Mouse (Mus musculus): Measurements from ENCODE around the gene Slc16a7. TPM values are rescaled to one million over a fixed set of nuclear protein-coding genes. Genes with fewer than 3 reads are reported as not detected.

Slc16a7 gene
- polyA plus RNA-seq, 1 experiment, result 3.5 TPM

DNA sequence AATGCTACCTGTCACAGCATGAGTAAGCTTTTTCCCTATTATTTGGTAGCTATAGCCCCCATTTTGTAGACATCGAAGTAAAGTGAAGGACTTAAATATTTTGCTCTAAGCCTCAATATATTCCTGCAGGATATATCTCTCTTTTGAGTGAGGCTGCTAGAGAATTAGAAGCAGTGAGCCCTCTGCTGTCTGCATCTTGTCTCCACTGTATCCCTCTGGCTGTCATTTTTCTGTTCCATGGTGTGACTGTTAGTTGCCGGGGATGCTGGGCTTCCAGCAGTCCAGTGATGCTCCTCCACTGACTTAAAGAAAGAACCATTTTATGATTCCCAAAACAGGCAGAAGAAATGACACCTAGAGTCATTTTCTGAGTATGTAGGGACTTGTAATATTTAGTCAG is 78.4 kb downstream of the Slc16a7 start:
- no peak for TF ChIP-seq CTCF (IDR thresholded peaks at IDR 0.05; ENCODE audit: control insufficient read depth, insufficient read depth, low read length)
- no peak for TF ChIP-seq POLR2A (IDR thresholded peaks at IDR 0.05; ENCODE audit: borderline replicate concordance, control insufficient read depth, low read depth, low read length)
- WGBS, result 94% methylated on average over 2 of the region's 2 CpGs
- no peak overlapping the region for H3K27ac ChIP-seq (ENCODE audit: control insufficient read depth, insufficient read depth, low read depth, low read length, poor library complexity)
- no peak overlapping the region for H3K4me3 ChIP-seq (replicated peaks; ENCODE audit: control insufficient read depth, low read depth, low read length)
- H3K4me1 ChIP-seq (ENCODE audit: control insufficient read depth, insufficient read depth, low read length), result no peaks in the 10 kb centered on the region

DNA sequence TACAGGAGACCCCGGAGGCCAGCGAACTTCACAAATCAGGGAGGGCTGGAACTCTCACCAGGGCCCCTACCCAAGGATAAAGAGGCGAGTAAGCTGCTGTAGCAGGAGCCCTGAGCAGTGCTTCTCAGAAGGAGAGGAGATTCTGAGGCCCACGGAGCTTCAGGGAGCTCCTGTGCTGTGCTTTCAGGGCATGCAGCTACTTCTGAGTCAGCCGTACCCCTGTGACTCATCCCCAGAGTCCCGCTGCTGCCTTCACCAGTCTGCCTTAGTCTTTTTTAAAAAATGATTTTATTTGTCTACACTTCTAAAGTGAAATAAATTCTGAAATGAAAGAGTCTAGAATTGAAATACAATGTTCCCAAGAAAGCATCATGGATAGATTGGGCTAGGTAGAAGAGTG is 91.2 kb downstream of the Slc16a7 start:
- no peak overlapping the region for H3K4me3 ChIP-seq (replicated peaks; ENCODE audit: control insufficient read depth, low read depth, low read length)
- TF ChIP-seq CTCF (IDR thresholded peaks at IDR 0.05; ENCODE audit: control insufficient read depth, insufficient read depth, low read length), result no peak
- no peak for TF ChIP-seq POLR2A (IDR thresholded peaks at IDR 0.05; ENCODE audit: borderline replicate concordance, control insufficient read depth, low read depth, low read length)
- H3K27ac ChIP-seq (ENCODE audit: control insufficient read depth, insufficient read depth, low read depth, low read length, poor library complexity), result no peak overlapping the region
- 82% methylated on average over 6 of the region's 6 CpGs for WGBS
- H3K4me1 ChIP-seq (ENCODE audit: control insufficient read depth, insufficient read depth, low read length), result no peaks in the 10 kb centered on the region

DNA sequence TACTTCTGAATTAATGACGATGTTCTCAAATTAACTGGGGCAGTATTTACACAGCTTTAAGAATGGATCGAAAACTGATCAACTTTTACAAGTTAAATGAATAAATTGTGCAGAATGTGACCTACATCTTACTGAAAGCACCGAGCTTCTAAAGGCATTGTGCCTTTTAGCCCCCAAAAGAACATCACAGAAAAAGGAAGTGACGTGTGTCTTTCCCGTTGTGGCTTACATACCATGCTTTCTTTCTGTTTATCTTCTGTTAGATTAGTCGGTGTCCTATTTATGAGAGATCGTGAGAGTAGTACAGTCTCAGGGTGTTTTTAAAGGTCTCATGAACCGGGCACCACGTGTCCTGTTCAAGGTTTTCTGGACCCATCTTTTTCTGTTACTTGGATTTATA is 98.9 kb downstream of the Slc16a7 start:
- Histone ChIP-seq H3K4me3 (replicated peaks; ENCODE audit: control insufficient read depth, low read depth, low read length) (no peak overlapping the region), H3K27ac (ENCODE audit: control insufficient read depth, insufficient read depth, low read depth, low read length, poor library complexity) (no peak overlapping the region), H3K4me1 (ENCODE audit: control insufficient read depth, insufficient read depth, low read length) (no peaks in the 10 kb centered on the region)
- no peak for TF ChIP-seq CTCF (IDR thresholded peaks at IDR 0.05; ENCODE audit: control insufficient read depth, insufficient read depth, low read length)
- no peak for TF ChIP-seq POLR2A (IDR thresholded peaks at IDR 0.05; ENCODE audit: borderline replicate concordance, control insufficient read depth, low read depth, low read length)
- WGBS, result 45% methylated on average over 9 of the region's 9 CpGs

DNA sequence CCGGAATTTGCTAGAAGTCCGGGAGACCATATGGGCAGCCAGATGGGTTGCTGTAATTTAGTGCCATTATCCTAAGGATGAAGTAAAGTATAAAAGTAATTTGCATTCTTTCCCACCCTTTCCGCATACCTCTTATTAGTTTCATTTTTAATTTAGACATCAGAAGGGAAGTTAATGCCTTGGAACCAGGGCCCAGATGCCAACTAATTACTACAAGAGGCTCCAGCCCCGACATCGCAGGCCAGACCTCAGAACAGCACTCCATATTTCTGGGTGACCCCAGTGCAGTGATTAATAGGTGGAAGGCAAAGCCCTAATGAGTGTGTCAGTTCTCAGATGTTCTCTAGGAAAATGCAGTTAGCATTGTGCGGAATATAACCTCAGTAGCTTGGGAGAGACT is 100.7 kb downstream of the Slc16a7 start:
- 89% methylated on average over 6 of the region's 6 CpGs for WGBS
- TF ChIP-seq POLR2A (IDR thresholded peaks at IDR 0.05; ENCODE audit: borderline replicate concordance, control insufficient read depth, low read depth, low read length) (no peak), CTCF (IDR thresholded peaks at IDR 0.05; ENCODE audit: control insufficient read depth, insufficient read depth, low read length) (no peak)
- no peaks in the 10 kb centered on the region for H3K4me1 ChIP-seq (ENCODE audit: control insufficient read depth, insufficient read depth, low read length)
- H3K27ac ChIP-seq (ENCODE audit: control insufficient read depth, insufficient read depth, low read depth, low read length, poor library complexity), result no peak overlapping the region
- no peak overlapping the region for H3K4me3 ChIP-seq (replicated peaks; ENCODE audit: control insufficient read depth, low read depth, low read length)

GRCm38 (mm10) chr10:125285386-125285785 is 103.9 kb downstream of the Slc16a7 start:
- TF ChIP-seq POLR2A (IDR thresholded peaks at IDR 0.05; ENCODE audit: borderline replicate concordance, control insufficient read depth, low read depth, low read length) (no peak), CTCF (IDR thresholded peaks at IDR 0.05; ENCODE audit: control insufficient read depth, insufficient read depth, low read length) (no peak)
- 85% methylated on average over 5 of the region's 5 CpGs for WGBS
- no peaks in the 10 kb centered on the region for H3K4me1 ChIP-seq (ENCODE audit: control insufficient read depth, insufficient read depth, low read length)
- no peak overlapping the region for H3K4me3 ChIP-seq (replicated peaks; ENCODE audit: control insufficient read depth, low read depth, low read length)
- no peak overlapping the region for H3K27ac ChIP-seq (ENCODE audit: control insufficient read depth, insufficient read depth, low read depth, low read length, poor library complexity)

DNA sequence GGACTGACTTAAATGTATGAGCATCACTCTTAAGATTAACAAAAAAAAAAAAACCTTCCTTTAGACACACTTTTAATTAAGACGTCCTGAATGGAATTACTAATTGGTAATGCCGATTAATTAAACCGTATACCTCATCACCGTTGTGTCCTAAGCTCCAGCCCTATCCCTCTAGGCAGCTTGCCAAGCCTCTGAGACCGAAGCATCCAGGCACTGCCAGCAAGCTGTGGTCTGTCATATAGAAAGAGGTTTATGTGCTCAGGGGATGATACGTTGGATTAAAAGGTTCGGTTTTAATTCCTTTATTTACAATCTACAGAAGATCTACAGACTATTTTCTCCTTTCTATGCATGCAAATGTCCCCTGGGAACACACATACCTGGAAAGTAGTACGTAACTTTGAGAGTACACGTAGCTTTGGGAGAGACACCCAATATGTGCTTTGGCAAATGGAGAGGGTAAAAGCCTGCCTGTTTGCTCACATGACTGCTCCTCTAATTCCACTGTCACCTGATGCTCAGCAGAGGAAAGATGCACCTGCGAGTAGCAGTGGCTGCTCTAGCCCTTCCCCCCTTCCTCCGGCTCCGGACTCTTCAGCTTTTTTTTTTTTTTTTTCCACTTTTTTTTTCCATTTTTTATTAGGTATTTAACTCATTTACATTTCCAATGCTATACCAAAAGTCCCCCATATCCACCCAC is 114.0 kb downstream of the Slc16a7 start:
- no peak for TF ChIP-seq POLR2A (IDR thresholded peaks at IDR 0.05; ENCODE audit: borderline replicate concordance, control insufficient read depth, low read depth, low read length)
- TF ChIP-seq CTCF (IDR thresholded peaks at IDR 0.05; ENCODE audit: control insufficient read depth, insufficient read depth, low read length), result no peak
- Histone ChIP-seq H3K27ac (ENCODE audit: control insufficient read depth, insufficient read depth, low read depth, low read length, poor library complexity) (no peak overlapping the region), H3K4me3 (replicated peaks; ENCODE audit: control insufficient read depth, low read depth, low read length) (no peak overlapping the region), H3K4me1 (ENCODE audit: control insufficient read depth, insufficient read depth, low read length) (peaks cover 1% of the 10 kb centered on the region; the same call in 1 of the 2 replicates)
- 66% methylated on average over 12 of the region's 12 CpGs for WGBS

GRCm38 (mm10) chr10:125274519-125275148 is 114.6 kb downstream of the Slc16a7 start:
- Histone ChIP-seq H3K4me1 (ENCODE audit: control insufficient read depth, insufficient read depth, low read length) (peaks cover 1% of the 10 kb centered on the region; the same call in 1 of the 2 replicates), H3K27ac (ENCODE audit: control insufficient read depth, insufficient read depth, low read depth, low read length, poor library complexity) (no peak overlapping the region), H3K4me3 (replicated peaks; ENCODE audit: control insufficient read depth, low read depth, low read length) (no peak overlapping the region)
- no peak for TF ChIP-seq CTCF (IDR thresholded peaks at IDR 0.05; ENCODE audit: control insufficient read depth, insufficient read depth, low read length)
- TF ChIP-seq POLR2A (IDR thresholded peaks at IDR 0.05; ENCODE audit: borderline replicate concordance, control insufficient read depth, low read depth, low read length), result no peak
- WGBS, result 76% methylated on average over 5 of the region's 5 CpGs

GRCm38 (mm10) chr10:125273759-125274158 is 115.5 kb downstream of the Slc16a7 start:
- Histone ChIP-seq H3K4me1 (ENCODE audit: control insufficient read depth, insufficient read depth, low read length) (peaks cover 1% of the 10 kb centered on the region; the same call in 1 of the 2 replicates), H3K27ac (ENCODE audit: control insufficient read depth, insufficient read depth, low read depth, low read length, poor library complexity) (no peak overlapping the region), H3K4me3 (replicated peaks; ENCODE audit: control insufficient read depth, low read depth, low read length) (no peak overlapping the region)
- WGBS, result 61% methylated on average over 7 of the region's 7 CpGs
- TF ChIP-seq CTCF (IDR thresholded peaks at IDR 0.05; ENCODE audit: control insufficient read depth, insufficient read depth, low read length) (no peak), POLR2A (IDR thresholded peaks at IDR 0.05; ENCODE audit: borderline replicate concordance, control insufficient read depth, low read depth, low read length) (no peak)
